18 mouse cellular contexts compared by ENCODE assay signal in genomic region chr4:23341240-23341639, GRCm38 (mm10).
DNase-seq lines count a peak whose midpoint lies in the region; ATAC-seq lines count a peak whose summit lies in the region.
"Had no signal": no experiment of that assay in that cellular context is flagged by ENCODE, and none has a peak within 500 bp of the region (broad histone marks: within the 10 kb centered on the region; RNA-seq: fewer than 3 reads in every experiment).

No protein-coding gene starts in this region.

- H3K9me3 ChIP-seq in forebrain, embryonic 11.5 days (ENCODE audit: control insufficient read depth, low read length): no peaks in the 10 kb centered on the region
- H3K9me3 ChIP-seq in forebrain, embryonic 10.5 days: no peaks in the 10 kb centered on the region
- H3K9me3 ChIP-seq in forebrain, embryonic 16.5 days (ENCODE audit: control insufficient read depth, low read length): no peaks in the 10 kb centered on the region
- H3K9me3 ChIP-seq in neural tube, embryonic 14.5 days (ENCODE audit: control insufficient read depth, low read length): no peaks in the 10 kb centered on the region

- H3K4me1 ChIP-seq in forebrain, embryonic 11.5 days (replicated peaks; ENCODE audit: control insufficient read depth, insufficient read depth, low read length): no peaks in the 10 kb centered on the region
- H3K4me1 ChIP-seq in forebrain, embryonic 10.5 days: no peaks in the 10 kb centered on the region
- H3K4me1 ChIP-seq in forebrain, embryonic 16.5 days (replicated peaks; ENCODE audit: control insufficient read depth, insufficient read depth, low read length): peaks cover 4% of the 10 kb centered on the region
- no peaks in the 10 kb centered on the region for H3K4me1 ChIP-seq in neural tube, embryonic 14.5 days (ENCODE audit: control insufficient read depth, insufficient read depth, low read length)

- H3K36me3 ChIP-seq in forebrain, embryonic 11.5 days (ENCODE audit: control insufficient read depth, insufficient read depth, low read length): no peaks in the 10 kb centered on the region
- no peaks in the 10 kb centered on the region for H3K36me3 ChIP-seq in forebrain, embryonic 10.5 days (replicated peaks)
- H3K36me3 ChIP-seq in forebrain, embryonic 16.5 days (ENCODE audit: control insufficient read depth, insufficient read depth): no peaks in the 10 kb centered on the region
- no peaks in the 10 kb centered on the region for H3K36me3 ChIP-seq in neural tube, embryonic 14.5 days (ENCODE audit: control insufficient read depth, insufficient read depth, low read length)

- H3K27me3 ChIP-seq in forebrain, embryonic 11.5 days (ENCODE audit: control insufficient read depth, insufficient read depth, low read length): no peaks in the 10 kb centered on the region
- H3K27me3 ChIP-seq in forebrain, embryonic 10.5 days (ENCODE audit: poor library complexity, severe bottlenecking): no peaks in the 10 kb centered on the region
- no peaks in the 10 kb centered on the region for H3K27me3 ChIP-seq in forebrain, embryonic 16.5 days (replicated peaks; ENCODE audit: control insufficient read depth, insufficient read depth, low read length)
- H3K27me3 ChIP-seq in neural tube, embryonic 14.5 days (ENCODE audit: control insufficient read depth, insufficient read depth, low read length): no peaks in the 10 kb centered on the region

- no peak overlapping the region for H3K4me3 ChIP-seq in forebrain, embryonic 11.5 days (ENCODE audit: low read depth, low read length)
- no peak overlapping the region for H3K4me3 ChIP-seq in forebrain, embryonic 10.5 days
- no peak overlapping the region for H3K4me3 ChIP-seq in forebrain, embryonic 16.5 days (replicated peaks; ENCODE audit: low read length)
- no peak overlapping the region for H3K4me3 ChIP-seq in neural tube, embryonic 14.5 days (ENCODE audit: low read depth, low read length)

- H3K27ac ChIP-seq in forebrain, embryonic 11.5 days (ENCODE audit: low read depth, low read length): no peak overlapping the region
- H3K27ac ChIP-seq in forebrain, embryonic 10.5 days: no peak overlapping the region
- no peak overlapping the region for H3K27ac ChIP-seq in forebrain, embryonic 16.5 days (ENCODE audit: low read length)
- no peak overlapping the region for H3K27ac ChIP-seq in neural tube, embryonic 14.5 days (ENCODE audit: low read depth, low read length)

- ATAC-seq in forebrain, embryonic 11.5 days (replicated peaks; ENCODE audit: low FRiP score): peak; percentile 73
- ATAC-seq in forebrain, embryonic 16.5 days: peak; percentile 89
- ATAC-seq in neural tube, embryonic 14.5 days (ENCODE audit: low read depth): peak; percentile 75
- ATAC-seq in activated CD4-positive, CD25-positive, alpha-beta regulatory T cell, adult 4 months: no peak

- no peak overlapping the region for H3K4me2 ChIP-seq in forebrain, embryonic 11.5 days (ENCODE audit: low read depth, low read length, severe bottlenecking)
- H3K4me2 ChIP-seq in forebrain, embryonic 16.5 days (ENCODE audit: low read length): peak overlapping the region; percentile 19
- H3K4me2 ChIP-seq in neural tube, embryonic 14.5 days (ENCODE audit: low read depth, low read length): no peak overlapping the region
- H3K4me2 ChIP-seq: lung, embryonic 14.5 days had no signal

- no peak overlapping the region for H3K9ac ChIP-seq in forebrain, embryonic 11.5 days (ENCODE audit: low read length)
- no peak overlapping the region for H3K9ac ChIP-seq in forebrain, embryonic 16.5 days (replicated peaks; ENCODE audit: low read depth, low read length)
- H3K9ac ChIP-seq in neural tube, embryonic 14.5 days (replicated peaks; ENCODE audit: low read depth, low read length): no peak overlapping the region
- H3K9ac ChIP-seq: lung, embryonic 14.5 days had no signal

- WGBS in forebrain, embryonic 11.5 days: 59% methylated on average over 8 of the region's 8 CpGs
- WGBS in forebrain, embryonic 10.5 days: 83% methylated on average over 8 of the region's 8 CpGs
- WGBS in forebrain, embryonic 16.5 days: 15% methylated on average over 8 of the region's 8 CpGs
- 16% methylated on average over 8 of the region's 8 CpGs for WGBS in neural tube, embryonic 14.5 days

- DNase-seq in forebrain, embryonic 11.5 days (ENCODE audit: low spot score): peak; percentile 45
- no peak for DNase-seq in forebrain, embryonic 10.5 days (ENCODE audit: extremely low spot score, low spot score)
- DNase-seq in mesoderm, embryonic 11.5 days (ENCODE audit: low read depth, low spot score): peak; percentile 54
- no peak for DNase-seq in kidney, adult 8-10 months
- DNase-seq in layer of hippocampus, adult 8-10 months (ENCODE audit: low spot score in 2 of 2): no peak
- DNase-seq: adrenal gland, adult 8-10 months; B cell, adult 2 months; cerebellum, postnatal 25 days; heart, adult 18-20 months; heart, postnatal 14 days; kidney, adult 11 months; kidney, postnatal 36 days; liver; lung, embryonic 14.5 days; thymus, adult 18-20 months had no signal

Comparison
In these comparisons a context has a peak if more than half of its experiments do, and no peak if none do; other contexts are left out.
1. DNase-seq: peak in forebrain, embryonic 11.5 days (single experiment) and mesoderm, embryonic 11.5 days (single experiment); none in forebrain, embryonic 10.5 days (single experiment), kidney, adult 8-10 months (0 of 2) and layer of hippocampus, adult 8-10 months (0 of 2).